Mouse (Mus musculus) CH12.LX (cell line): ENCODE results near the gene Rbfox1. TPM values are rescaled to one million over a fixed set of nuclear protein-coding genes. Genes with fewer than 3 reads are reported as not detected.

ENCODE experiments used
- DNase-seq: peaks from one replicate; pipeline ENCODE4 v3.0.0-alpha.2; 2013; ENCODE audit errors: extremely low read depth
- H3K27ac ChIP-seq: 2 replicates; pipeline ENCODE4 v1.5.1; 2012; ENCODE audit warnings: low read depth, mild to moderate bottlenecking, control low read depth, moderate library complexity; ENCODE audit not compliant: insufficient read depth
- H3K27me3 ChIP-seq: replicated peaks from 2 replicates; pipeline ENCODE3; 2012; ENCODE audit warnings: inconsistent platforms
- H3K36me3 ChIP-seq, 2 experiments: replicated peaks in 1 of 2; 2 replicates each; pipeline versions ENCODE3 to v1.6.1; 2012; ENCODE audit warnings: inconsistent platforms in 1 of 2, low read length in 1 of 2, mild to moderate bottlenecking in 1 of 2, mixed read lengths in 1 of 2, moderate library complexity in 1 of 2; ENCODE audit not compliant: control insufficient read depth in 1 of 2, insufficient read depth in 1 of 2
- H3K4me1 ChIP-seq, 2 experiments: 2 replicates each; pipeline ENCODE4 v1.6.1; 2012; ENCODE audit warnings: inconsistent platforms in 1 of 2, moderate library complexity in 1 of 2; ENCODE audit not compliant: insufficient read depth in 2 of 2, control insufficient read depth in 1 of 2
- H3K4me2 ChIP-seq: 2 replicates; pipeline ENCODE4 v1.6.1; 2012; ENCODE audit warnings: low read depth, mild to moderate bottlenecking, control low read depth; ENCODE audit not compliant: poor library complexity, insufficient read depth, severe bottlenecking
- H3K4me3 ChIP-seq, 3 experiments: fragments of 150-350 bp in 1 of 3; sonication (generic) in 1 of 3; replicated peaks in 1 of 3; 2 replicates each; pipeline versions ENCODE3 to v1.5.1; 2011 to 2012; ENCODE audit warnings: low read depth in 2 of 3, low read length in 2 of 3, mild to moderate bottlenecking in 2 of 3, moderate library complexity in 2 of 3, control low read depth in 1 of 3, improper control_type of control experiment in 1 of 3, inconsistent platforms in 1 of 3, mixed read lengths in 1 of 3; ENCODE audit not compliant: poor library complexity in 1 of 3
- H3K79me2 ChIP-seq: replicated peaks from 2 replicates; pipeline ENCODE4 v1.6.1; 2012; ENCODE audit warnings: mild to moderate bottlenecking, moderate library complexity; ENCODE audit not compliant: control insufficient read depth, poor library complexity, insufficient read depth, severe bottlenecking; ENCODE audit errors: extremely low read depth
- H3K9ac ChIP-seq: 2 replicates; pipeline ENCODE4 v1.6.1; 2012; ENCODE audit warnings: low read depth, mild to moderate bottlenecking, control low read depth, moderate library complexity; ENCODE audit not compliant: insufficient read depth
- H3K9me3 ChIP-seq: replicated peaks from 2 replicates; pipeline ENCODE3; 2012; ENCODE audit warnings: low read length, inconsistent platforms, mixed read lengths
- BHLHE40 ChIP-seq: IDR thresholded peaks from 2 replicates; pipeline ENCODE4 v1.6.1; 2011; ENCODE audit warnings: mild to moderate bottlenecking, low read depth, low read length, improper control_type of control experiment
- CHD1 ChIP-seq: IDR thresholded peaks from 2 replicates; pipeline ENCODE4 v1.6.1; 2012; ENCODE audit warnings: low read depth, low read length, improper control_type of control experiment, inconsistent platforms
- CTCF ChIP-seq, 2 experiments: IDR thresholded peaks in 1 of 2; conservative IDR thresholded peaks in 1 of 2; 2 replicates each; pipeline ENCODE4 v1.5.1; 2011 to 2012; ENCODE audit warnings: low read depth in 2 of 2, low read length in 2 of 2, improper control_type of control experiment in 1 of 2, inconsistent platforms in 1 of 2, mild to moderate bottlenecking in 1 of 2, moderate library complexity in 1 of 2
- ELF1 ChIP-seq: IDR thresholded peaks from 2 replicates; pipeline ENCODE4 v1.6.1; 2014; ENCODE audit warnings: low read depth, mild to moderate bottlenecking, inconsistent platforms, low read length, improper control_type of control experiment
- ETS1 ChIP-seq: conservative IDR thresholded peaks from 2 replicates; pipeline ENCODE4 v1.6.1; 2012; ENCODE audit warnings: low read depth, mild to moderate bottlenecking, inconsistent platforms, low read length, improper control_type of control experiment, moderate library complexity
- GABPA ChIP-seq: IDR thresholded peaks from 2 replicates; pipeline ENCODE4 v1.6.1; 2012; ENCODE audit warnings: low read depth, low read length, improper control_type of control experiment, inconsistent platforms; ENCODE audit not compliant: insufficient replicate concordance
- HCFC1 ChIP-seq: IDR thresholded peaks from 2 replicates; pipeline ENCODE4 v1.6.1; 2012; ENCODE audit warnings: low read depth, mild to moderate bottlenecking, inconsistent platforms, low read length, improper control_type of control experiment
- IRF4 ChIP-seq: IDR thresholded peaks from 2 replicates; pipeline ENCODE4 v1.6.1; 2014; ENCODE audit warnings: low read depth, mild to moderate bottlenecking, inconsistent platforms, low read length, improper control_type of control experiment
- JUN ChIP-seq: IDR thresholded peaks from 2 replicates; pipeline ENCODE4 v1.6.1; 2011; ENCODE audit warnings: low read depth, mild to moderate bottlenecking, low read length, improper control_type of control experiment, moderate library complexity; ENCODE audit not compliant: insufficient read depth
- JUND ChIP-seq: conservative IDR thresholded peaks from 2 replicates; pipeline ENCODE4 v1.6.1; 2011; ENCODE audit warnings: low read depth, low read length, improper control_type of control experiment
- KAT2A ChIP-seq: IDR thresholded peaks from 2 replicates; pipeline ENCODE4 v1.6.1; 2012; ENCODE audit warnings: low read length, improper control_type of control experiment, inconsistent platforms; ENCODE audit not compliant: insufficient replicate concordance
- MAFK ChIP-seq: IDR thresholded peaks from 2 replicates; pipeline ENCODE4 v1.6.1; 2011; ENCODE audit warnings: low read length, improper control_type of control experiment; ENCODE audit not compliant: insufficient replicate concordance
- MAX ChIP-seq: IDR thresholded peaks from 2 replicates; pipeline ENCODE4 v1.6.1; 2011; ENCODE audit warnings: low read length, improper control_type of control experiment
- MAZ ChIP-seq: IDR thresholded peaks from 2 replicates; pipeline ENCODE4 v1.6.1; 2012; ENCODE audit warnings: low read depth, mild to moderate bottlenecking, inconsistent platforms, low read length, improper control_type of control experiment, moderate library complexity
- MEF2A ChIP-seq: IDR thresholded peaks from 2 replicates; pipeline ENCODE4 v1.6.1; 2014; ENCODE audit warnings: low read depth, mild to moderate bottlenecking, inconsistent platforms, low read length, improper control_type of control experiment, borderline replicate concordance
- MXI1 ChIP-seq: IDR thresholded peaks from 2 replicates; pipeline ENCODE4 v1.6.1; 2011; ENCODE audit warnings: mild to moderate bottlenecking, low read depth, low read length, improper control_type of control experiment
- MYC ChIP-seq: IDR thresholded peaks from 2 replicates; pipeline ENCODE4 v1.6.1; 2011; ENCODE audit warnings: low read depth, mild to moderate bottlenecking, improper control_type of control experiment, low read length
- NELFE ChIP-seq: IDR thresholded peaks from 2 replicates; pipeline ENCODE4 v1.6.1; 2011; ENCODE audit warnings: low read depth, low read length, improper control_type of control experiment
- NRF1 ChIP-seq: IDR thresholded peaks from 2 replicates; pipeline ENCODE4 v1.6.1; 2014; ENCODE audit warnings: low read depth, mild to moderate bottlenecking, inconsistent platforms, low read length, improper control_type of control experiment, moderate library complexity
- POLR2A ChIP-seq: IDR thresholded peaks from 2 replicates; pipeline ENCODE4 v1.6.1; 2011; ENCODE audit warnings: low read depth, mild to moderate bottlenecking, improper control_type of control experiment, low read length
- RAD21 ChIP-seq: IDR thresholded peaks from 2 replicates; pipeline ENCODE4 v1.6.1; 2011; ENCODE audit warnings: low read depth, mild to moderate bottlenecking, low read length, improper control_type of control experiment, moderate library complexity
- RCOR1 ChIP-seq: conservative IDR thresholded peaks from 2 replicates; pipeline ENCODE4 v1.6.1; 2012; ENCODE audit warnings: low read depth, mild to moderate bottlenecking, inconsistent platforms, low read length, improper control_type of control experiment
- SMC3 ChIP-seq: IDR thresholded peaks from 2 replicates; pipeline ENCODE4 v1.6.1; 2011; ENCODE audit warnings: low read depth, low read length, improper control_type of control experiment
- TCF12 ChIP-seq: IDR thresholded peaks from 2 replicates; pipeline ENCODE4 v1.6.1; 2014; ENCODE audit warnings: low read depth, mild to moderate bottlenecking, inconsistent platforms, low read length, improper control_type of control experiment
- USF1 ChIP-seq: IDR thresholded peaks from 2 replicates; pipeline ENCODE4 v1.6.1; 2014; ENCODE audit warnings: low read depth, mild to moderate bottlenecking, inconsistent platforms, low read length, improper control_type of control experiment
- USF2 ChIP-seq: conservative IDR thresholded peaks from 2 replicates; pipeline ENCODE4 v1.6.1; 2011; ENCODE audit warnings: low read depth, low read length, improper control_type of control experiment
- ZKSCAN1 ChIP-seq: IDR thresholded peaks from 2 replicates; pipeline ENCODE4 v1.6.1; 2012; ENCODE audit warnings: low read depth, inconsistent platforms, low read length, improper control_type of control experiment, borderline replicate concordance
- ZMIZ1 ChIP-seq: IDR thresholded peaks from 2 replicates; pipeline ENCODE4 v1.6.1; 2012; ENCODE audit warnings: low read depth, mild to moderate bottlenecking, inconsistent platforms, low read length, improper control_type of control experiment
- dilution Hi-C: fragments of 300-500 bp; cut with MboI; formaldehyde crosslinking; loops from 2 replicates; pipeline ENCODE4 v1.14.3; 2020; ENCODE audit warnings: low sequenced_read_pairs; ENCODE audit not compliant: extremely low pct_unique_long_range_greater_than_20kb, extremely low pct_ligation_motif_present
- in situ Hi-C: fragments of 300-500 bp; cut with MboI; formaldehyde crosslinking; loops from 3 replicates; pipeline ENCODE4 v1.14.3; 2019; ENCODE audit warnings: low sequenced_read_pairs, low pct_ligation_motif_present, low pct_unique_long_range_greater_than_20kb, mixed read lengths
- polyA plus RNA-seq: library from polyadenylated mRNA; unstranded; fragments of >175 nt; gene quantifications from 2 replicates; pipeline ENCODE4 v1.2.1, GENCODE M21; 2012; ENCODE audit warnings: low read depth; ENCODE audit not compliant: insufficient read length
- total RNA-seq, 2 experiments: library from RNA; depleted of rRNA; stranded (reverse); fragments of 300-350 nt in 1 of 2; fragments of >200 nt in 1 of 2; gene quantifications; 2 replicates each; pipeline ENCODE4 v1.2.3; 2012 to 2014

The Rbfox1 gene
- total and polyA plus RNA-seq, 3 experiments = not detected

- dilution Hi-C loops (no loop called here), in situ Hi-C loops (no loop called here)
- no peak overlapping the region for H3K27ac ChIP-seq
Measured at GRCm38 (mm10) chr16:5911880-5912327, 26.7 kb downstream of the Rbfox1 start.

DNA sequence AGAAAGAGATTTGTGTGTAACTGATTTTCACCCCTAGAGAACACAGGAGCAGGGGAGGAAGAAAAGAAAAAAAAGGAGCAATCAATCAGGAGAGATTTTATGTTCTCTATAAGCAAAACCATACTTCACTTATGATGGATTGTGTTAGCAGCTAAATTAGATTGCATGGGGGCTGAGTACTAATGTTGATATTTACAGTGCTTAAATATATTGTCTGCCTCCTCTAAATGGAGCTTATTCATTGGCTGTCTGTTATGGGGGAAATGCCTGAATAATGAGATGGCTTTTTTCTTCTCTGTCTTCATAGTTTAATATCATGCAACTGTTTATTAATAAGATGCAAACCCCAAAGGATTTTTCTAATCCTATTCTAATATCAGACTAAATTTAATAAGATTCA lies 32.8 kb downstream of the Rbfox1 start:
- no peak overlapping the region for H3K27ac ChIP-seq
- dilution Hi-C loops = no loop called here
- in situ Hi-C loops = no loop called here
- H3K9ac ChIP-seq = no peak overlapping the region
- no peak for TF ChIP-seq MAFK
- TF ChIP-seq USF1 = no peak
- no peak for TF ChIP-seq ZMIZ1
- no peak for TF ChIP-seq ETS1
- no peak for TF ChIP-seq CTCF (conservative IDR thresholded peaks at IDR 0.05 in 1 of 2, IDR thresholded peaks at IDR 0.05 in 1 of 2; ENCODE audit: low read depth in 2 of 2, low read length in 2 of 2)
- no peak for TF ChIP-seq NELFE
- no peak for TF ChIP-seq MAZ
- no peak for TF ChIP-seq ELF1
- TF ChIP-seq RCOR1 = no peak
- no peak for TF ChIP-seq CHD1
- TF ChIP-seq SMC3 = no peak
- no peak for TF ChIP-seq JUN
- no peak for TF ChIP-seq ZKSCAN1
- TF ChIP-seq BHLHE40 = no peak
- no peak for TF ChIP-seq GABPA
- no peak for TF ChIP-seq JUND
- TF ChIP-seq KAT2A = no peak
- TF ChIP-seq MEF2A = no peak
- no peak for TF ChIP-seq RAD21
- H3K79me2 ChIP-seq = no peaks in the 10 kb centered on the region
- H3K36me3 ChIP-seq = no peaks in the 10 kb centered on the region
- peaks cover 21% of the 10 kb centered on the region for H3K9me3 ChIP-seq
- H3K27me3 ChIP-seq = peaks cover 65% of the 10 kb centered on the region
- DNase-seq = no peak
- no peak overlapping the region for H3K4me3 ChIP-seq
- no peaks in the 10 kb centered on the region for H3K4me1 ChIP-seq
- no peak overlapping the region for H3K4me2 ChIP-seq

More at GRCm38 (mm10) chr16:5911880-5912327, 26.7 kb downstream of the Rbfox1 start:
- no peaks in the 10 kb centered on the region for H3K36me3 ChIP-seq
- H3K27me3 ChIP-seq = peaks cover 52% of the 10 kb centered on the region
- no peaks in the 10 kb centered on the region for H3K4me1 ChIP-seq
- no peak overlapping the region for H3K4me3 ChIP-seq
- DNase-seq = no peak
- TF ChIP-seq USF1 (no peak), IRF4 (no peak), USF2 (no peak), MYC (no peak), MAX (no peak), POLR2A (no peak), TCF12 (no peak), KAT2A (no peak), NRF1 (no peak), MXI1 (no peak), HCFC1 (no peak), GABPA (no peak)
- no peak overlapping the region for H3K4me2 ChIP-seq
- H3K9ac ChIP-seq = no peak overlapping the region
- H3K79me2 ChIP-seq = no peaks in the 10 kb centered on the region
- H3K9me3 ChIP-seq = peaks cover 32% of the 10 kb centered on the region
